Mouse (Mus musculus): ENCODE measurements around the gene Iqce. TPM values are rescaled to one million over a fixed set of nuclear protein-coding genes. Genes with fewer than 3 reads are reported as not detected.

Gene Iqce
- total and polyA plus RNA-seq, 3 experiments: 6.4 to 21.2 TPM; not detected in 1

DNA sequence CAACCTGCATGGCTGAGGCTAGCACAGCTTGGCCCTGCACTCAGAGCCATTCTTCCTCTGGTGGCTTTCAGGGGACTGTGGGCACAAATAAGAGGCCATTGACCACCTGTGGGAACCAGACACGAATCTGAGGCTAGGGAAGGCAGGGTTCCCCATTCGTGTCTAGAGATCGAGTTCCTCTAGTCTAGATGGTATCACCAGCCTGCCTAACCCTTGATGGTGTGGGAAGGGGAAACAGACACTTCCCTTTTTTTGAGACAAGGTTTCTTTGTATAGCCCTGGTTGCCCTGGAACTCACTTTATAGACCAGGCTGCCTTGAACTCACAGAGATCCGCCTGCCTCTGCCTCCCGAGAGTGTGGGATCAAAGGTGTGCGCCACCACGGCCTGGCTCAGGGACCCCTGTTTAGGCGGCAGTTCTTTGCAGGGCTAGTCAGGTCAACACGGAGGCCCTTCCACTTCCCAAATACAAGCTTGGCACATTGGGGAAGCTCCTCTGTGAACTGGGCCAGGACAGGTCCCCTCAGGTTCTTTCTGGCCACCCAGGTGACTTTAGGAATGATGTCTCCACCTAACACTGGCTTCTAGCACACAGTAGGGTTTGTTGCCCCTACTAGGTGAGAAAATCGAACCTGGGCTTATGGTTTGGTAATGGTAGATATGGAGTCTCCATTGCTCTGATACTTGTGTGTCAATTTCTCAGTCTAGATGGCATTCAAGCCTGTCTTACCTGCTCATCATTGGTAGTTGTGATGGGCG is 29.0 kb upstream of the Iqce start:
- no peaks in the 10 kb centered on the region for H3K27me3 ChIP-seq (ENCODE audit: control insufficient read depth in 1 of 2, insufficient read depth in 2 of 2, low read length in 2 of 2)
- no peaks in the 10 kb centered on the region for H3K79me2 ChIP-seq (ENCODE audit: control insufficient read depth, insufficient read depth, low read length, poor library complexity)
- DNase-seq (ENCODE audit: low read depth, low spot score): peak; percentile 92
- no peak overlapping the region for H3K4me3 ChIP-seq (ENCODE audit: control insufficient read depth in 1 of 2, insufficient read depth in 1 of 2, low read depth in 2 of 2, low read length in 2 of 2)
- H3K9me3 ChIP-seq (replicated peaks; ENCODE audit: insufficient read depth, low read length): no peaks in the 10 kb centered on the region
- peaks cover 0 to 9% of the 10 kb centered on the region in 2 experiments; a peak in 2 of 4 replicates for H3K36me3 ChIP-seq (ENCODE audit: control insufficient read depth in 1 of 2, insufficient read depth in 2 of 2, low read length in 2 of 2)
- no peak overlapping the region for H3K27ac ChIP-seq (ENCODE audit: control insufficient read depth, low read depth, low read length)
- TF ChIP-seq EP300 (IDR thresholded peaks at IDR 0.05; ENCODE audit: low read depth in 1 of 2, low read length in 2 of 2) (peak; percentile 61 to 93), KAT2A (conservative IDR thresholded peaks at IDR 0.05; ENCODE audit: low read depth, low read length) (no peak), MAX (IDR thresholded peaks at IDR 0.05; ENCODE audit: low read length) (peak; percentile 61), SMC3 (IDR thresholded peaks at IDR 0.05; ENCODE audit: low read depth, low read length) (no peak), MYB (IDR thresholded peaks at IDR 0.05; ENCODE audit: low read depth, low read length) (no peak), MAZ (IDR thresholded peaks at IDR 0.05; ENCODE audit: low read depth, low read length) (peak; percentile 53; the same call in 1 of the 2 replicates), TBP (IDR thresholded peaks at IDR 0.05; ENCODE audit: low read depth, low read length) (no peak), POLR2AphosphoS5 (IDR thresholded peaks at IDR 0.05; ENCODE audit: borderline replicate concordance, low read depth, low read length) (no peak), JUND (IDR thresholded peaks at IDR 0.05; ENCODE audit: low read depth, low read length) (peak; percentile 59; the same call in 1 of the 2 replicates), HCFC1 (IDR thresholded peaks at IDR 0.05; ENCODE audit: low read depth, low read length) (peak; percentile 50; the same call in 1 of the 2 replicates), E2F4 (IDR thresholded peaks at IDR 0.05; ENCODE audit: borderline replicate concordance, low read depth, low read length) (no peak), SIN3A (IDR thresholded peaks at IDR 0.05; ENCODE audit: low read length) (0 out of 2 replicates have a peak, but pooled peaks have one; percentile 61), ZC3H11A (IDR thresholded peaks at IDR 0.05; ENCODE audit: low read depth, low read length) (peak; percentile 15; the same call in 1 of the 2 replicates), POLR2A (IDR thresholded peaks at IDR 0.05; ENCODE audit: control insufficient read depth in 1 of 2, insufficient read depth in 1 of 2, low read depth in 1 of 2, low read length in 2 of 2, poor library complexity in 1 of 2) (no peak), NELFE (IDR thresholded peaks at IDR 0.05; ENCODE audit: low read depth, low read length) (no peak), RAD21 (IDR thresholded peaks at IDR 0.05; ENCODE audit: low read depth, low read length) (no peak), ZKSCAN1 (IDR thresholded peaks at IDR 0.05; ENCODE audit: low read depth, low read length) (peak; percentile 61), USF2 (IDR thresholded peaks at IDR 0.05; ENCODE audit: borderline replicate concordance in 1 of 2, insufficient read depth in 1 of 2, low read depth in 1 of 2, low read length in 2 of 2) (no peak), CHD1 (IDR thresholded peaks at IDR 0.05; ENCODE audit: low read depth, low read length) (no peak), MXI1 (IDR thresholded peaks at IDR 0.05; ENCODE audit: low read depth, low read length) (0 out of 2 replicates have a peak, but pooled peaks have one; percentile 24), NRF1 (IDR thresholded peaks at IDR 0.05; ENCODE audit: insufficient read depth, low read depth, low read length, poor library complexity, severe bottlenecking) (no peak), RCOR1 (IDR thresholded peaks at IDR 0.05; ENCODE audit: low read depth, low read length) (peak; percentile 88), MYC (IDR thresholded peaks at IDR 0.05; ENCODE audit: low read depth, low read length) (peak; percentile 70), ETS1 (IDR thresholded peaks at IDR 0.05; ENCODE audit: low read depth, low read length) (peak; percentile 74), CTCF (IDR thresholded peaks at IDR 0.05 in 2 of 3, conservative IDR thresholded peaks at IDR 0.05 in 1 of 3; ENCODE audit: control insufficient read depth in 1 of 3, insufficient read depth in 1 of 3, low read depth in 2 of 3, low read length in 3 of 3, poor library complexity in 1 of 3, severe bottlenecking in 1 of 3) (no peak), ZNF384 (IDR thresholded peaks at IDR 0.05; ENCODE audit: low read depth, low read length) (peak; percentile 32; the same call in 1 of the 2 replicates), TCF12 (IDR thresholded peaks at IDR 0.05; ENCODE audit: low read depth, low read length) (peak; percentile 37; the same call in 1 of the 2 replicates), ELF1 (IDR thresholded peaks at IDR 0.05; ENCODE audit: low read depth, low read length) (0 out of 2 replicates have a peak, but pooled peaks have one; percentile 51), GATA1 (IDR thresholded peaks at IDR 0.05; ENCODE audit: low read depth, low read length) (peak; percentile 72), BHLHE40 (IDR thresholded peaks at IDR 0.05; ENCODE audit: borderline replicate concordance, low read depth, low read length) (no peak), TAL1 (IDR thresholded peaks at IDR 0.05; ENCODE audit: low read length) (0 out of 2 replicates have a peak, but pooled peaks have one; percentile 8)
- no peak overlapping the region for H3K9ac ChIP-seq (ENCODE audit: control insufficient read depth, low read depth, low read length, poor library complexity, severe bottlenecking)
- H3K4me1 ChIP-seq (ENCODE audit: control insufficient read depth in 1 of 2, insufficient read depth in 2 of 2, low read length in 2 of 2): peaks cover 8 to 23% of the 10 kb centered on the region in 2 experiments

All from MEL (cell line).